Mouse (Mus musculus): ENCODE results near the gene Rad51b.

GRCm38 (mm10) chr12:79454017-79454416 lies 156.9 kb downstream of the Rad51b start:
- TF ChIP-seq EP300 (IDR thresholded peaks at IDR 0.05; ENCODE audit: low read length): no peak
- TF ChIP-seq HCFC1 (IDR thresholded peaks at IDR 0.05; ENCODE audit: low read depth, low read length): no peak
